Mouse (Mus musculus): ENCODE data around the gene Cnot2. TPM values are rescaled to one million over a fixed set of nuclear protein-coding genes. Genes with fewer than 3 reads are reported as not detected.
"Not testable (repeated sequence)": the region's sequence is repeated elsewhere in the genome, so short reads cannot be mapped to it uniquely, and the experiment has no call there.

Cnot2 gene
- 106 and 112 TPM in 2 replicates for polyA plus RNA-seq (2014; fragmentation: Nextera tagmentation; extraction: Ambion mirVana)

DNA sequence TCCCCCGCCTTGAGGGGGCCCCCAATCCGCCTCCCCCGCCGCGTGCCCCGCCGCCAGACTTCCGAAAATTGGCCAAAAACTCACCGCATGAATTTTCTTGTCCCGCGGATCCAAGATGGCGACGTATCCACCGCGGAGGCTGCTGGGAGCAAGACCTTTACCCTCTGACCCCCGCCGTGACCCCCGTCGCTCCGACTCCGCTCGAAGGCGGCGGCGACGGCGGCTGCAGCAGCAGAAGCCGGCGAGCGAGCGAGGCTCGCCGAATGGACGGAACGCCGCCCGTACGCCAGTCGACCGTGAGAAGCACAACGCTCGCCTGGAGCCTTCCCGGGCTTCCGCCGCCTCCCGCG, at the start of gene Cnot2:
Gene Cnot2, minus strand, starts transcription at position 143 of the 350 bp plus-strand sequence.
- no peaks in the 10 kb centered on the region for H3K27me3 ChIP-seq (ENCODE audit: insufficient read depth, low read length)

DNA sequence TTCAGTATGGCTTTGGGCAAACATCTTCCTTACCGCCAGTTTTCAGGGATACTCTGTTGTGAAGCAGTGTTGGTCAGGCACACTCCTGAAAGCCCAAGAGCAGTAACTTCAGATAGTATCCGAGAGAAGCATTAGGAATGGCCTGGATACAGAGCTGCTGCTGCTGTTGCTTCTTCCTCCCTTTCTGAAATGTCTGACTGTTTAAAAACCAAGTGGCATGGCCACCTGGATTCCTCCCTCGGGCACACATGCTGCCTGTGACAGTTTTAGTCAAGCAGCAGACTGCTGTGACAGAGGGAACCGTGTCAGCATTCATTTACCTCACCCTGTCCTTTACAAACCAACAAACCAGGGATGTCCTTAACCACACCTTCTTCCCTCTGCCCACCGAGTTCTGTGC, 47.6 kb upstream of the Cnot2 start:
- ATAC-seq (ENCODE audit: insufficient read depth) (no peak), DNase-seq (no peak)
- Histone ChIP-seq H3K27ac (ENCODE audit: low read depth) (no peak overlapping the region), H3K27me3 (ENCODE audit: insufficient read depth, low read length) (no peaks in the 10 kb centered on the region), H3K4me1 (ENCODE audit: insufficient read depth) (no peaks in the 10 kb centered on the region), H3K36me3 (ENCODE audit: insufficient read depth) (no peaks in the 10 kb centered on the region), H3K4me3 (ENCODE audit: low read depth, low read length) (no peak overlapping the region), H3K9me3 (ENCODE audit: low read depth, low read length) (no peaks in the 10 kb centered on the region), H3K9ac (no peak overlapping the region), H3K4me2 (no peak overlapping the region)
- WGBS, result 73% methylated on average over 5 of the region's 5 CpGs
- no peak for TF ChIP-seq CTCF (IDR thresholded peaks at IDR 0.05; ENCODE audit: low read depth)

More for the DNA sequence above, at the start of gene Cnot2:
- WGBS, result under 1% methylated on average over 47 of the region's 47 CpGs
- Histone ChIP-seq H3K36me3 (ENCODE audit: insufficient read depth) (no peaks in the 10 kb centered on the region), H3K4me1 (ENCODE audit: insufficient read depth) (no peaks in the 10 kb centered on the region), H3K9me3 (ENCODE audit: low read depth, low read length) (no peaks in the 10 kb centered on the region), H3K27ac (ENCODE audit: low read depth) (peak within 1 kb of the TSS; percentile 99), H3K4me2 (peak within 1 kb of the TSS; percentile 79), H3K9ac (peak within 1 kb of the TSS; percentile 95), H3K4me3 (ENCODE audit: low read depth, low read length) (peak within 1 kb of the TSS; percentile 93)
- no peak for TF ChIP-seq CTCF (IDR thresholded peaks at IDR 0.05; ENCODE audit: low read depth)
- peak; percentile 94 for DNase-seq
- peak; percentile 79 for ATAC-seq (ENCODE audit: insufficient read depth)

- whole genome bisulfite sequencing, result 79% methylated on average over 1 of the region's 1 CpGs
Observed at GRCm38 (mm10) chr10:116626009-116626408, 44.7 kb upstream of the Cnot2 start.

DNA sequence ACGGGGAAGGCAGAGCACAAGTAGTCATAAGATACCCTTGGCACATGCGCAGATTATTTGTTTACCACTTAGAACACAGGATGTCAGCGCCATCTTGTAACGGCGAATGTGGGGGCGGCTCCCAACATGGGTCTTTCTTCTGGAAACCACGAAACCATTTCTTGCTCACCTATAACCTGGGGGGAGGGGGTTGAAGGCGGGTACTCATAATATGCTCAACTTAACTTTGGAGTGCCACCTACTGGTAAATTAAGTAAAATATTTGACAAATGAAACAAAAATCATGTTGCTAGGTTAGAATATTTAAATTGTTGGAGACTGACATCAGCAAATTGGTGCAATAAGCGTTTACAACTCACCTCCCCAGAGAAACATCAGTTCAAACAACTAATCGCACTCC, 31.9 kb upstream of the Cnot2 start:
- H3K9ac ChIP-seq; H3K27me3 ChIP-seq (ENCODE audit: insufficient read depth, low read length); H3K36me3 ChIP-seq (ENCODE audit: insufficient read depth); H3K4me2 ChIP-seq; DNase-seq; ATAC-seq (ENCODE audit: insufficient read depth); H3K4me1 ChIP-seq (ENCODE audit: insufficient read depth); H3K27ac ChIP-seq (ENCODE audit: low read depth); H3K9me3 ChIP-seq (ENCODE audit: low read depth, low read length); H3K4me3 ChIP-seq (ENCODE audit: low read depth, low read length): not testable (repeated sequence)
- 92% methylated on average over 8 of the region's 10 CpGs for WGBS

More at GRCm38 (mm10) chr10:116626009-116626408, 44.7 kb upstream of the Cnot2 start:
- ATAC-seq (ENCODE audit: insufficient read depth) (no peak), DNase-seq (no peak)
- Histone ChIP-seq H3K9ac (no peak overlapping the region), H3K9me3 (ENCODE audit: low read depth, low read length) (peaks cover 11% of the 10 kb centered on the region; the same call in 1 of the 2 replicates), H3K4me3 (ENCODE audit: low read depth, low read length) (no peak overlapping the region), H3K4me2 (no peak overlapping the region), H3K27me3 (ENCODE audit: insufficient read depth, low read length) (no peaks in the 10 kb centered on the region), H3K27ac (ENCODE audit: low read depth) (no peak overlapping the region), H3K36me3 (ENCODE audit: insufficient read depth) (no peaks in the 10 kb centered on the region), H3K4me1 (ENCODE audit: insufficient read depth) (no peaks in the 10 kb centered on the region)
- no peak for TF ChIP-seq CTCF (IDR thresholded peaks at IDR 0.05; ENCODE audit: low read depth)

DNA sequence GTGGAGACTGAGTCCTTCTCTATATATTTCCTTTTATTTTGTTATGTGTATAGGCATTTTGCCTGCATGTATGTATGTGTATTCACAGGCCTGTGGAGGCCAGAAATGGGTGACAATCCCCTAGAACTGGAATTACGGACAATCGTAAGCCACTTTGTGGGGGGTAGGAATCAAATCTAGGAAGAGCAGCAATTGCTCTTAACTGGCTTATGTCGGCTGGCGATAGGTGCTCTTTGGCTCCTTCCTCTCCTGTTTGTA, 23.5 kb upstream of the Cnot2 start:
- Histone ChIP-seq H3K9me3 (ENCODE audit: low read depth, low read length) (no peaks in the 10 kb centered on the region), H3K9ac (no peak overlapping the region), H3K4me1 (ENCODE audit: insufficient read depth) (no peaks in the 10 kb centered on the region), H3K27ac (ENCODE audit: low read depth) (no peak overlapping the region), H3K36me3 (ENCODE audit: insufficient read depth) (no peaks in the 10 kb centered on the region), H3K4me3 (ENCODE audit: low read depth, low read length) (no peak overlapping the region), H3K27me3 (ENCODE audit: insufficient read depth, low read length) (no peaks in the 10 kb centered on the region), H3K4me2 (no peak overlapping the region)
- no peak for TF ChIP-seq CTCF (IDR thresholded peaks at IDR 0.05; ENCODE audit: low read depth)
- WGBS, result 92% methylated on average over 4 of the region's 4 CpGs
- ATAC-seq (ENCODE audit: insufficient read depth), result no peak
- no peak for DNase-seq

- no peaks in the 10 kb centered on the region for H3K36me3 ChIP-seq (ENCODE audit: insufficient read depth)
- H3K4me2 ChIP-seq, result no peak overlapping the region
- no peak overlapping the region for H3K4me3 ChIP-seq (ENCODE audit: low read depth, low read length)
- no peak for TF ChIP-seq CTCF (IDR thresholded peaks at IDR 0.05; ENCODE audit: low read depth)
- H3K27ac ChIP-seq (ENCODE audit: low read depth), result no peak overlapping the region
- H3K9me3 ChIP-seq (ENCODE audit: low read depth, low read length), result no peaks in the 10 kb centered on the region
- no peaks in the 10 kb centered on the region for H3K27me3 ChIP-seq (ENCODE audit: insufficient read depth, low read length)
- no peaks in the 10 kb centered on the region for H3K4me1 ChIP-seq (ENCODE audit: insufficient read depth)
- no peak for DNase-seq
- no peak for ATAC-seq (ENCODE audit: insufficient read depth)
- H3K9ac ChIP-seq, result no peak overlapping the region
- 80% methylated on average over 6 of the region's 6 CpGs for WGBS
Observed at GRCm38 (mm10) chr10:116604081-116604904, 23.0 kb upstream of the Cnot2 start.

DNA sequence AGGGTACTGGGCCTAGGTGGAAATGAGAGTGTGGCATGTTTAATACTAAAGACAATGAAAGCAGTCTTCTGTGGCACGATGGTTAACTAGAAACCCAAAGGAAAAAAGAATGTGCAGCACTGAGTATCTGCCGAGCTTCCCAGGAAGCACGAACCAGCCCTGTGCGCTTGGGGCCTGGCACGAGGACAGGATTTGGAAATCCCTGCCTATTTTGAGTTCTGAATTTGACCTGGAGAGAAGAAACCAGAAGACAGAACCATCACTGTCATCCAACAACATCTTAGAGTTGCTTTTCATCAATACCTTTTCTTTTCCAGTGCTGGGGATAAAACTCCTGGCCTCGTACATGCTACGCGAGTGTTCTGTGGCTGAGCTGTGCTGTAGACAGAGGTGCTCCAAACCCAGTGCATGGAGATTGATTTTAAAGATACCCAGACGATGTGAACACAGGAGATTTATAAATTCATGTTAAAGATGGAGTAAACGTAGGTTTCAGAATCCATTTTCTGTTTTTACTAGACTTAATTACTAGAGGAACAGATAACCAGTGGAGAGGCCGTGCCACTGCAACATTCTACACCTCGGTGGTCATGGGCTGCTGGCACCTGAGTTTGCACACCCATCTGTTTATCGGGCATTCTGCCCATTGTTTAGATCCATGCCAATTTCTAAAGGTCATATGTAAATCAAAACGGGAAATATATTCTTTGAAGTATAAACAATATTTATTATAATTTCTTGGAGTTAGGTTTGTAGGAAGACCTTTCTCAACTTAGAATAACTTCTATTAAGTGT, 17.9 kb upstream of the Cnot2 start:
- ATAC-seq (ENCODE audit: insufficient read depth), result no peak
- Histone ChIP-seq H3K9me3 (ENCODE audit: low read depth, low read length) (no peaks in the 10 kb centered on the region), H3K4me2 (no peak overlapping the region), H3K36me3 (ENCODE audit: insufficient read depth) (no peaks in the 10 kb centered on the region), H3K4me1 (ENCODE audit: insufficient read depth) (no peaks in the 10 kb centered on the region), H3K4me3 (ENCODE audit: low read depth, low read length) (no peak overlapping the region), H3K27ac (ENCODE audit: low read depth) (no peak overlapping the region), H3K27me3 (ENCODE audit: insufficient read depth, low read length) (no peaks in the 10 kb centered on the region), H3K9ac (no peak overlapping the region)
- 84% methylated on average over 14 of the region's 14 CpGs for WGBS
- TF ChIP-seq CTCF (IDR thresholded peaks at IDR 0.05; ENCODE audit: low read depth), result no peak
- no peak for DNase-seq
